Mouse (Mus musculus): ENCODE measurements around the gene Tor1aip2. TPM values are rescaled to one million over a fixed set of nuclear protein-coding genes. Genes with fewer than 3 reads are reported as not detected.

Tor1aip2 gene
- total RNA-seq (2023): 10 to 100 TPM; 44.8 to 49.3 TPM

GRCm38 (mm10) chr1:156035269-156035929 lies at the start of gene Tor1aip2:
Gene Tor1aip2, plus strand, starts transcription at chr1:156035403.

GRCm38 (mm10) chr1:156035930-156036737 lies 931 bp downstream of the Tor1aip2 start, which contains the start of gene Tor1aip1:
Gene Tor1aip1, minus strand, starts transcription at chr1:156036480.

Other genes starting within 250 kb of the Tor1aip2 start
- gene Qsox1, start 222.5 kb upstream of the Tor1aip2 start, total RNA-seq (2023): 10 to 100 TPM; 81.4 to 99.8 TPM
- 10 to 100 TPM; 61.3 to 66.7 TPM for gene Cep350, start 62.1 kb upstream of the Tor1aip2 start, total RNA-seq (2023)
- 100 to 1,000 TPM; 169 to 174 TPM for gene Tor1aip1, start 1.1 kb downstream of the Tor1aip2 start, total RNA-seq (2023)
- gene Fam163a, start 169.6 kb downstream of the Tor1aip2 start, total RNA-seq (2023): not detected

Measured in neutrophil, adult 59 days (primary cell).